Mouse (Mus musculus) embryonic facial prominence, embryonic 15.5 days (tissue): ENCODE measurements around the gene Ankrd9. TPM values are rescaled to one million over a fixed set of nuclear protein-coding genes. Genes with fewer than 3 reads are reported as not detected.
A peak's percentile ranks its signal among the peaks of the same experiment; 100 is the strongest.

Experiments
- ATAC-seq: fragments of 200-750 bp; cut with Nextera tagmentation; 2 replicates; pipeline ENCODE4 v1.8.0; 2017; ENCODE audit warnings: low read depth, moderate TSS enrichment; ENCODE audit not compliant: insufficient number of reproducible peaks, low FRiP score, low TSS enrichment
- H3K27ac ChIP-seq: fragments of 300-500 bp; sonication (generic); replicated peaks from 2 replicates; pipeline ENCODE4 v1.5.1; 2015; ENCODE audit warnings: mild to moderate bottlenecking, inconsistent platforms
- H3K27me3 ChIP-seq: fragments of 300-500 bp; sonication (generic); 2 replicates; pipeline ENCODE4 v1.6.1; 2015; ENCODE audit warnings: inconsistent platforms
- H3K36me3 ChIP-seq: fragments of 300-500 bp; sonication (generic); 2 replicates; pipeline ENCODE4 v1.6.1; 2015; ENCODE audit warnings: mild to moderate bottlenecking, inconsistent platforms
- H3K4me1 ChIP-seq: fragments of 300-500 bp; sonication (generic); 2 replicates; pipeline ENCODE4 v1.6.1; 2015; ENCODE audit warnings: inconsistent platforms
- H3K4me2 ChIP-seq: fragments of 300-500 bp; sonication (generic); replicated peaks from 2 replicates; pipeline ENCODE4 v1.6.1; 2015; ENCODE audit warnings: mild to moderate bottlenecking, inconsistent platforms
- H3K4me3 ChIP-seq: fragments of 300-500 bp; sonication (generic); replicated peaks from 2 replicates; pipeline ENCODE4 v1.5.1; 2015; ENCODE audit warnings: mild to moderate bottlenecking, inconsistent platforms
- H3K9ac ChIP-seq: fragments of 300-500 bp; sonication (generic); 2 replicates; pipeline ENCODE4 v1.6.1; 2015; ENCODE audit warnings: inconsistent platforms
- H3K9me3 ChIP-seq: fragments of 300-500 bp; sonication (generic); replicated peaks from 2 replicates; pipeline ENCODE4 v1.6.1; 2016; ENCODE audit warnings: inconsistent platforms
- WGBS: fragments of 180-500 bp; shearing (Covaris S2); methylation state at CpG from one replicate; pipeline ENCODE4 v1.1.7; 2015; 5-methylcytosine and 5-hydroxymethylcytosine counted together
- polyA plus RNA-seq: library from polyadenylated mRNA; unstranded; fragments of >200 nt; fragmentation: Nextera tagmentation; extraction: Ambion mirVana; gene quantifications from 2 replicates; pipeline ENCODE4 v1.2.1, GENCODE M21; 2015

The Ankrd9 gene
- polyA plus RNA-seq, result 16.6 and 17.6 TPM in 2 replicates

DNA sequence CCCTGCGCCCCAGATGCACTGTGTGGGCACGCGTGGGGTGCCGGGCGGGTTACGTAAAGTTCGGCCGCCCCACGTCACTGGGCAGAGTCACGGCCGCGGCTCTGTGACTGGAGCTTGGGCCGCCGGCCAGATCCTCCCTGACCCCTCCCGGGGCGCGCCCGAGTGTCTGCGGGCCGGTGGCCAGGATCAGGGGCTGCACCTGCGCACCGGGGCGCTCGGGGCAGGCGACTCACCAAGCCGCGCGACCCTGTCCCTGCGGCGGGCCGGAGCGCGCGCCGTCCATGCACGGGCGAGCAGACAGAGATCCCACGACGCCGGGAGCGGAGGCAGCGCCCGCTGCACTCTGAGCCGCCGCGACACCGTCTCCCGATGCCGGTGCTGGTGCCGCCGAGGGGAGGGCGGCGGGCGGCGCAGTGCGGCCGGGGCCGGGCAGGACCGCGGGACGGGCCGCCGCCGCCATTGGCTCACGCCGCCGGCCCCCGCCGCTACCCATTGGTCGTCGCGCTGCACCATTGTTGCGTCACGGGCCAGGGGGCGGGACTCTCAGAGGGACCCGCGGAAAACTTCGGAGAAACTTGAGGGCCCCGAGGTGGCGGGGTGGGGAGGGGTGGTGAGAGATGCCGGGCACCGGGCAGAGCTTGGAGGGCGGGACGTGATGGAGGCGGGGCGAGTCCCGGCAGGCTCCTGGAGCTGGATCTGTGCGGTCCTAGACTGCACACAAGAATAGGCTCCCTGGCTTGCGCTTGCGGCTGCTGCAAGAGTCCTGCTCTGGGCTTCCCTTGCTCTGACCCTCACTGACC, at the start of gene Ankrd9:
Ankrd9 (minus strand) TSS at position 434 of the 800 bp plus-strand sequence.
- WGBS, result under 1% methylated on average over 84 of the region's 90 CpGs
- no peaks in the 10 kb centered on the region for H3K9me3 ChIP-seq
- H3K4me1 ChIP-seq, result peaks cover 7% of the 10 kb centered on the region
- peak within 1 kb of the TSS; percentile 57 for H3K9ac ChIP-seq
- H3K4me2 ChIP-seq, result peak within 1 kb of the TSS; percentile 92
- H3K27me3 ChIP-seq, result no peaks in the 10 kb centered on the region
- peaks cover 23% of the 10 kb centered on the region for H3K36me3 ChIP-seq
- peak; percentile 95 for ATAC-seq
- H3K27ac ChIP-seq, result peak within 1 kb of the TSS; percentile 73
- H3K4me3 ChIP-seq, result peak within 1 kb of the TSS; percentile 72

DNA sequence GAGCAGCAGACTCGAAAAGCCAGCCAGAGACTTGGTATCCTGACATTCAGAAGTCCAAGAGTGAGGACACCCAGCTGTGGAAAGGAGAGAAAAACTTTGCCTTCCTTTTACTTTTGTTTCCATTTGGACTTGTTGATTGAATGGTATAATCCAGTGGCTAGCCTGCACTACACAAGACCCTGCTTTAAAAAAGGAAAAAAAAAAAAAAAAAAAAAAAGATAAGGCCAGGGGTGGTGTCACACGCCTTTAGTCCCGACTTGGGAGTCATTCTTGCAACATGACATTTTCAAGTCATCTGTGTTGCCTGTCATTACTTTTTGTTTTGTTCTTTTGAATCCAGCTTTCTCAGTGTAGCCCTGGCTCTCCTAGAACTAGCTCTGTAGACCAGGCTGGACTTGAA, 42.7 kb upstream of the Ankrd9 start:
- Histone ChIP-seq H3K27me3 (no peaks in the 10 kb centered on the region), H3K9me3 (no peaks in the 10 kb centered on the region), H3K4me2 (no peak overlapping the region), H3K27ac (no peak overlapping the region), H3K36me3 (no peaks in the 10 kb centered on the region), H3K4me3 (no peak overlapping the region), H3K9ac (no peak overlapping the region), H3K4me1 (no peaks in the 10 kb centered on the region)
- ATAC-seq, result no peak
- WGBS, result 69% methylated on average over 3 of the region's 3 CpGs

DNA sequence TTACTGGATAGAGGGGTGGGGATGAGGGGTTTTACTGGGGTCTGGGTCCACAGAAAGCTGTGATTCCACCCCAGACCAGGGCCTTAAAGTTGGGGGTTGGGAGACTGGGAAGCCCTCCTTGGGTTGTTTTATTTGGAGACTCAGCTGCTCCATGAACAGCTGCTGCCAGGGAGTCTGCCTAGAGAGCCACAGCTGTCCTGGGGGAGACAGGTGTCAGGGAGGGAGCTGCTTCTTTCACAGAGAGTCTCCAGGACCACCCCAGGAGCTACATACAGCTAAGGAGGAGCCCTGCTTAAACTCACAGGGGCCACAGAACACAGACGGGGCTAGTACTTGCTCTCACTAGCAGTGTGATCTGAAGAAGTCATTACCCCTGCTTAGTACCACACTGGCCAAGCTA, 42.3 kb upstream of the Ankrd9 start:
- WGBS, result 38% methylated on average over 1 of the region's 1 CpGs
- H3K9ac ChIP-seq, result no peak overlapping the region
- H3K27me3 ChIP-seq, result no peaks in the 10 kb centered on the region
- H3K36me3 ChIP-seq, result no peaks in the 10 kb centered on the region
- ATAC-seq, result peak; percentile 72; the same call in 1 of the 2 replicates
- no peak overlapping the region for H3K4me3 ChIP-seq
- no peak overlapping the region for H3K4me2 ChIP-seq
- no peaks in the 10 kb centered on the region for H3K4me1 ChIP-seq
- H3K9me3 ChIP-seq, result no peaks in the 10 kb centered on the region
- H3K27ac ChIP-seq, result no peak overlapping the region; the same call in 1 of the 2 replicates

DNA sequence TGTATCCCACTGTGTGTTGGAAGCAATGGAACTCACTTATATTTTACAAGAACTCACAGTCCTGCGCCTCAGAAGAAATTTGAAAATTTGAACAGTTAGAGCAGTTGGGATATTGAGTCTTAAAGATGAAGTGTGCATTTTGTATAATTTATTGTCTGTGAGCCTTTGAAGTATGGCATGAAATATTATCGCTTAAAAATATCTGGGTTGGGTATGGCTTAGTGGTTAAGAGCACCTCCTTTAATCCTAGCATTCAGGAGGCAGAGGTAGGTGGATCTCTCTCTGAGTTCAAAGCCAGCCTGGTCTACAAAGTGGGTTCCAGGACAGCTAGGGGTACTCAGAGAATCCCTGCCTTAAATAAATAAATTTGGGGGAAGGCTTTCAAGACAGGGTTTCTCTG, 40.2 kb upstream of the Ankrd9 start:
- Histone ChIP-seq H3K9ac (no peak overlapping the region), H3K4me3 (no peak overlapping the region), H3K27ac (no peak overlapping the region), H3K36me3 (no peaks in the 10 kb centered on the region), H3K27me3 (no peaks in the 10 kb centered on the region), H3K9me3 (no peaks in the 10 kb centered on the region), H3K4me2 (no peak overlapping the region), H3K4me1 (peaks cover 7% of the 10 kb centered on the region; the same call in 1 of the 2 replicates)
- whole genome bisulfite sequencing, result 90% methylated on average over 2 of the region's 2 CpGs
- ATAC-seq, result no peak

DNA sequence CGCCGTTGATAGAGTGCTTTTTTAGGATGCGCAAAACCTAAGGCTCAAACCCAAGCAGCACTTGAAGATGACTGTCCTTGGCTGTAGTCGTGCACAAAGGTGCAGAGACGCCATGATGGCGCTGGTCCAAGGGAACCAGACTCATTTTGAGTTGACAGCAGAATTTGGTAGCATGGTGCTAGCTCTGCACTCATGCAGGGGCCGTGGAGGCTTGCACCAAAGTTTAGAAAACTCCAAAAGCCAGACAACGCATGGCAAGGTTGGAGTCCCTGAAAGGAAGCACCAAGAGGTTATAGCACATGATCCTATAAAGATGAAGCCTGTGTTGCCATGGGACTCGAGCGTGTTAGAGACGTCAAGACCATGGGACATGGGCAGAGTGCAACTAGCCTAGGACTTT, 39.2 kb upstream of the Ankrd9 start:
- 90% methylated on average over 11 of the region's 11 CpGs for WGBS
- H3K36me3 ChIP-seq, result no peaks in the 10 kb centered on the region
- peaks cover 7% of the 10 kb centered on the region; the same call in 1 of the 2 replicates for H3K4me1 ChIP-seq
- no peaks in the 10 kb centered on the region for H3K9me3 ChIP-seq
- no peak overlapping the region for H3K27ac ChIP-seq
- H3K9ac ChIP-seq, result no peak overlapping the region
- H3K4me2 ChIP-seq, result no peak overlapping the region
- H3K27me3 ChIP-seq, result no peaks in the 10 kb centered on the region
- H3K4me3 ChIP-seq, result no peak overlapping the region
- ATAC-seq, result no peak

DNA sequence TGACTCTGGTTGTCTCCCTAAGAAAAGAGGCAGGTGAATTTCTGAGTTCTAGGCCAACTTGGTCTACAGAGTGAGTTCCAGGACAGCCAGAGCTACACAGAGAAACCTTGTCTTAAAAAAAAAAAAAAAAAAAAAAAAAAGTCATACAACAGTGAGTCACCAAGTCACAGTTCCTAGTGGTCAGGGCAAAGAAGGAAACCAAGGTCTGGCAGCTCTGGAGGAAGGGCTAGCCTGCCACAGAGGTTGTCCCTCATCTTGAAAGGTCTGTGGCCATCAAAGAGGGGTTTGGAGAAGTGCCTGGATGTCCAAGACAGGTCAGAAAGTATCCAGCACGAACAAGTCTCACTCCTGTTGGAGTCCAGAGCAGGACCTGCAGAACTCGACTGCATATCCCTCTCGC, 38.0 kb upstream of the Ankrd9 start:
- Histone ChIP-seq H3K4me1 (peaks cover 7% of the 10 kb centered on the region; the same call in 1 of the 2 replicates), H3K9me3 (no peaks in the 10 kb centered on the region), H3K27me3 (no peaks in the 10 kb centered on the region), H3K27ac (no peak overlapping the region), H3K4me2 (no peak overlapping the region), H3K4me3 (no peak overlapping the region), H3K9ac (no peak overlapping the region), H3K36me3 (no peaks in the 10 kb centered on the region)
- 85% methylated on average over 3 of the region's 3 CpGs for WGBS
- no peak for ATAC-seq

DNA sequence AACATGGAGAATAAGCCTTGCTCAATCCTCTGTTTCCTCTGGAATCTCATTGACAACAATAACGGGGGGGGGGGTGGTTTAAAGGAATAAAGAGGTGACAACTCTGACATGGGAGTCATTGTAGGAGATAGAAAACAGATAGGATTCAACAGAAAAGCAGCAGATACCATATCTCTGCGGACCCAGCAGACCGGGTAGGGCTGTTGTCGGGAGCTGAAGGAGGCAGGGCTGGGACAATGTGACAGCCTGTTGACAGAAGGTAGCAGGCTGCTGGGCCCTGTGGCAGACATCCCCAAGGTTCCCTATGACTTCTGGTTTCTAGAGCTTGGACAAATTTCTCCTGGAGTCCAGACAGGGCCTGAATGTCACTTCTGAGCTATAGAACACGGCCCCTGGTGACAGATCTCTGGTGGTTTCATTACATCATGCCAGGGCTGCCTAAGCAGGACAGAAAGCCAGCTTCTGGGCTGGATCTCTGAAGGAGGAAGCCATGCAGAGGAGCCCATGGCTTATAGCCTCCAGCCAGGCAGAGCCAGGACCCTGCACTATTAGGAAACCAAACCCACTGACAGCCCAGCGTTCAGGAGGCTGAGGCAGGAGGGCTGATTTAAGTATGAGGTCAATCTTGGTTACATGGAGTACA, 30.9 kb upstream of the Ankrd9 start:
- H3K27ac ChIP-seq, result peak overlapping the region; percentile 83
- no peak for ATAC-seq
- H3K4me3 ChIP-seq, result no peak overlapping the region
- peaks cover 44% of the 10 kb centered on the region for H3K4me1 ChIP-seq
- no peaks in the 10 kb centered on the region for H3K27me3 ChIP-seq
- 52% methylated on average over 6 of the region's 6 CpGs for WGBS
- no peaks in the 10 kb centered on the region for H3K36me3 ChIP-seq
- H3K4me2 ChIP-seq, result no peak overlapping the region
- no peaks in the 10 kb centered on the region for H3K9me3 ChIP-seq
- H3K9ac ChIP-seq, result no peak overlapping the region

DNA sequence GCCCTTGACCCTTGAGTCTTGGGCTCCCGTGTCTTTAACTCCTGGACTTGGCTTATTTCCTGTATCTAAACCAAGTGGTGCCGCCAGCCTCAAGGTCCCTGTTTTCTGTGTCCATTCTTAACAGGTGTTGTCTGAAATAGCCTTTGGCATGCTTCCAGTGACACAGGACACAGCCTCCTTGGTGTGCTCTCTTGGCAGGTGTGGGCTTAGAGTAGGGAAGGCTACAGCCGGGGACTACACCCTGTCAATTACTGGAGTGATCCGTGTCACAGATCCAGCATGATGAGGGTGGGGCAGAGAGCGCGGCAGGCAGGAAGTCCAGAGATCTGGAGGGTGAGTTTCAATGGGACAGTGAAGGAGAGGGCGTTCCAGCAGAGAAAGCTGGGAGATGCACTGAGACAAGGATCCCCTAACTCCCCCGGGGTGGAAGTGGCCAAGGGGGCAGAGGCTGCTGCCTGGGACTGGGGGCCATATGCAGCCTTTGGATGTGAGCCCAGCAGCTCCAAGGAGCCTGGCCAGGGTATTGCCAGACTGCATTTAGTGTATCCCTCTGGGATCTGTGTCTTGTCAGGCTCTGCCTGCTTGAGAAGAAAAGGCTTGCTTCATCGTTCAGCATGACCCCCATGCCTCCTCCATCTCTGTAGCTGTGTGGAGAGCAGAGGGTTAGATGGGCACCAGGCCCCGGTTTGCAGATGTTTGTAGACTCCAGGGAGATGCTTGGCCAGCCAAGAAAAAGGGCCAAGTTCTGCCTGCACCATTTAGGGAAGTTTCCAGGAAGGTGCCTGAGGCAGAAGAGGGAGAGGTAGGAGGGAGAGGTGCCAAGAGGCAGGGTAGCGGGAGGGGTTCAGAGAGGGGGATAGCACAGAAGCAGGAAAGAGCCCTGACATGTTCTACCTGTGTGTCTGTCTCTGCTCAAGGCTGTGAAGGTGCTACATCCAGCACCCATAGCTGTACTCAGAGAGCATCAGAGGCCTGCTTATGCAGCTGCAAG, 30.0 kb upstream of the Ankrd9 start:
- peak; percentile 34; the same call in 1 of the 2 replicates for ATAC-seq

DNA sequence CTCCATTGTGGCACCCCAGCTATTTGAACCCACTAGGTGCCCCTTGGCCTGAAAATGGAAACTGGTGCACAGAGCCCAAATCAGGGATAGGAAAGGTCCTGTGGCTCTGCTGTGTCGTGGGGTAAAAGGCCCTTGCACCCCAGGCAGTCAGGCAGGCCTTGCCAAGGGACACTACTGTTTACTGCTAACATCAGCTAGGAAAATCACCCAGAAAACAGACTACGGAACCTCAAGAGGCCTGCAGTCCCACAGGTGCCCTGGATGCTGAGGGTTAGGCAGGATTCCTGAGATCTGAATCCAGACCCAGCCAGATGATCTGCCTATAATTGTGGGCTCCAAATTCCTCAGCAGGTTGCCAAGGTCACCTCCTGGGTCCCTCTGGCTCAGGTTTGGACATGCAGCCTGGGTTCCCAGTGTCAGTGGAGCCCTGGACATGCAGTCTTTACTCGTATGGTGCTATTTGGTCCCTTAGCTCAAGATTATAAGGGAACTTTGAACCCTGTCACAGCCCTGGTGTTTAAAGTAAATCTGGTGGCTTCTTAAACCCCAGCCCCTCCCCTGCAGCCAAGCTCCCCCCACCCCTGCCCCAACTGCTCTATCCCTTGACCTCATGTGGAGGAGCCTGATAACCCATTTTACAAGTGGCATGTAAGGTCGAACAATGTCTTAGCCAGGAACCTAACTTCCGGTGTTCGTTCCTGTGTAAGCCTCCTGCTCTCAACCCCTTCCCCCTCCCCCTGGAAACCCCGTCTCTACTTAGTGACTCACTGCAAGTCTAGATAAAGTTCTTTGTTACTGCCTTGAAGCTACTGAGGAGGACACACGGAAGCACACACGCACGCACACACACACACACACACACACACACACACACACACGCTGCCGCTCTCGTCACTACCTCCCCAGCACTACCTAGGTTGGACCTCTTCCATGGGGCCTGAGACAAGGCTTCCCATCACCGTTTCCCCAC, 28.6 kb upstream of the Ankrd9 start:
- H3K4me3 ChIP-seq, result no peak overlapping the region
- H3K9me3 ChIP-seq, result no peaks in the 10 kb centered on the region
- H3K36me3 ChIP-seq, result no peaks in the 10 kb centered on the region
- H3K27me3 ChIP-seq, result no peaks in the 10 kb centered on the region
- peak overlapping the region; percentile 83 for H3K27ac ChIP-seq
- H3K4me2 ChIP-seq, result no peak overlapping the region
- H3K9ac ChIP-seq, result no peak overlapping the region
- ATAC-seq, result 0 out of 2 replicates have a peak, but pooled peaks have one; percentile 10
- 63% methylated on average over 14 of the region's 14 CpGs for WGBS
- H3K4me1 ChIP-seq, result peaks cover 44% of the 10 kb centered on the region

More for the DNA sequence above, 30.0 kb upstream of the Ankrd9 start:
- H3K4me2 ChIP-seq, result 0 out of 2 replicates have a peak overlapping the region, but pooled peaks have one; percentile 10
- H3K27me3 ChIP-seq, result no peaks in the 10 kb centered on the region
- WGBS, result 32% methylated on average over 11 of the region's 11 CpGs
- H3K36me3 ChIP-seq, result no peaks in the 10 kb centered on the region
- peaks cover 44% of the 10 kb centered on the region for H3K4me1 ChIP-seq
- H3K9me3 ChIP-seq, result no peaks in the 10 kb centered on the region
- no peak overlapping the region for H3K4me3 ChIP-seq
- H3K27ac ChIP-seq, result peak overlapping the region; percentile 83
- H3K9ac ChIP-seq, result no peak overlapping the region

DNA sequence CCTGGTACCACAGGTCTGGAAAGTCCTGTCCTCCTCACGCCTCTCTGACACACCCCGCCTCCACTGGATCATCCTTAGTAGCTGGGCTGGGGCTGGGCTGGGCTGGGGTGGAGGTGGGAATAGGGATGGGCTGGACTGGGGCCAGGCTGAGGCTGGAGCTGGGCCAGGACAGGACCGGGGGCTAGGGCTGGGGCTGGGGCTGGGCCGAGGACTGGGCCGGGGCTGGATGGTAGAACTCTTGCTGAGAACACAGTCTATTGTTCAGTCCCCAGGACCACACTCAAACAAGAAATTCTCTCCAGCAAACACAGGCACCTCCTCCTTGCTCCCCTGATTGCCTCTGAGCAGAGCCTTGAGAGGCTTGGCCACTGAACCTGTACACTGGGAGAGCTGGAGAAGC, 27.5 kb upstream of the Ankrd9 start:
- no peak overlapping the region for H3K4me3 ChIP-seq
- H3K27ac ChIP-seq, result peak overlapping the region; percentile 83
- no peak overlapping the region for H3K9ac ChIP-seq
- peaks cover 44% of the 10 kb centered on the region for H3K4me1 ChIP-seq
- H3K4me2 ChIP-seq, result no peak overlapping the region
- ATAC-seq, result 0 out of 2 replicates have a peak, but pooled peaks have one; percentile 30
- WGBS, result 50% methylated on average over 5 of the region's 5 CpGs
- H3K9me3 ChIP-seq, result no peaks in the 10 kb centered on the region
- H3K27me3 ChIP-seq, result no peaks in the 10 kb centered on the region
- H3K36me3 ChIP-seq, result no peaks in the 10 kb centered on the region
